Mouse (Mus musculus) gastrocnemius, adult 8-10 months (tissue): ENCODE data around the gene Prmt1. TPM values are rescaled to one million over a fixed set of nuclear protein-coding genes. Genes with fewer than 3 reads are reported as not detected.

Experiments used
- DNase-seq, 2 experiments: peaks; one replicate each; pipeline ENCODE4 v3.0.0; 2022; ENCODE audit warnings: low spot score in 2 of 2
- microRNA-seq: library from miRNA; unstranded; fragments of <30 nt; microRNA quantifications from one replicate; pipeline ENCODE4 v1.2.0, GENCODE M21; 2022
- total RNA-seq, 4 experiments: library from RNA; stranded (reverse); gene quantifications; 2 replicates each; pipeline ENCODE4 v1.2.4; 2022

Gene Prmt1
- total RNA-seq, 4 experiments from 2014 or later = 144 to 162 (median 152) TPM

- DNase-seq = peak; percentile 91 to 92
Observed at GRCm38 (mm10) chr7:44952611-44953306, 33.6 kb downstream of the Prmt1 start.

- DNase-seq = peak; percentile 60 to 69
Observed at GRCm38 (mm10) chr7:44951960-44952359, 34.4 kb downstream of the Prmt1 start.

GRCm38 (mm10) chr7:44949922-44950321 is 36.4 kb downstream of the Prmt1 start:
- DNase-seq = no peak

GRCm38 (mm10) chr7:44942904-44943303 is 43.5 kb downstream of the Prmt1 start, which contains the start of gene Tsks:
Gene Tsks, plus strand, starts transcription at chr7:44943204.
- DNase-seq = no peak

- DNase-seq = no peak
Observed at GRCm38 (mm10) chr7:44938680-44939079, 47.7 kb downstream of the Prmt1 start.

GRCm38 (mm10) chr7:44929204-44930151 is 56.9 kb downstream of the Prmt1 start, which contains the start of gene Ap2a1:
Gene Ap2a1, minus strand, starts transcription at chr7:44929496.
- DNase-seq = peak; percentile 100

GRCm38 (mm10) chr7:44928570-44928969 is 57.8 kb downstream of the Prmt1 start:
- DNase-seq = no peak

Small RNAs within 50 kb of the gene (microRNA-seq; reads per million reads assigned to microRNA genes)
- not detected for gene Mir7054

Other genes starting within 250 kb of the Prmt1 start
- 10 to 100 TPM; 19.9 to 23.5 (median 21.6) TPM for gene Vrk3, start 238.2 kb downstream of the Prmt1 start, total RNA-seq
- under 1 TPM in 1 of 4 experiments, not detected in 3; 0.13 TPM for gene Zfp473, start 235.5 kb downstream of the Prmt1 start, total RNA-seq
- gene Nup62, start 170.5 kb downstream of the Prmt1 start, total RNA-seq = 10 to 100 TPM; 18.8 to 25.8 (median 22.7) TPM
- gene Il4i1, start 170.2 kb downstream of the Prmt1 start, total RNA-seq = 1 to 10 TPM; 1.8 to 4.4 (median 2.6) TPM
- gene Atf5, start 169.9 kb downstream of the Prmt1 start, total RNA-seq = 10 to 100 TPM; 71.2 to 97.1 (median 77.4) TPM
- gene Akt1s1, start 137.6 kb downstream of the Prmt1 start, total RNA-seq = 100 to 1,000 TPM; 139 to 158 (median 141) TPM
- gene Tbc1d17, start 137.5 kb downstream of the Prmt1 start, total RNA-seq = 10 to 100 TPM; 58.9 to 71.3 (median 63.3) TPM
- gene Pnkp, start 129.4 kb downstream of the Prmt1 start, total RNA-seq = 10 to 100 TPM; 21.2 to 23.9 (median 22.4) TPM
- 100 to 1,000 TPM; 146 to 178 (median 160) TPM for gene Ptov1, start 116.8 kb downstream of the Prmt1 start, total RNA-seq
- 10 to 100 TPM; 64.0 to 79.1 (median 71.0) TPM for gene Med25, start 93.9 kb downstream of the Prmt1 start, total RNA-seq
- gene Fuz, start 90.5 kb downstream of the Prmt1 start, total RNA-seq = 10 to 100 TPM; 17.4 to 27.1 (median 18.7) TPM
- 10 to 100 TPM; 63.5 to 67.9 (median 65.5) TPM for gene Ap2a1, start 57.1 kb downstream of the Prmt1 start, total RNA-seq
- not detected for gene Tsks, start 43.4 kb downstream of the Prmt1 start, total RNA-seq
- 1 to 10 TPM in 1 of 4 experiments, under 1 TPM in 3; 0.61 to 1.3 (median 0.71) TPM for gene Cpt1c, start 11.7 kb downstream of the Prmt1 start, total RNA-seq
- gene Irf3, start 11.1 kb upstream of the Prmt1 start, total RNA-seq = 10 to 100 TPM; 13.5 to 22.2 (median 17.9) TPM
- 10 to 100 TPM in 1 of 4 experiments, 1 to 10 TPM in 3; 8.2 to 13.0 (median 9.4) TPM for gene Bcl2l12, start 12.1 kb upstream of the Prmt1 start, total RNA-seq
- gene Scaf1, start 29.8 kb upstream of the Prmt1 start, total RNA-seq = 10 to 100 TPM; 43.2 to 50.7 (median 48.4) TPM
- 10 to 100 TPM; 20.1 to 25.7 (median 21.3) TPM for gene Rras, start 31.4 kb upstream of the Prmt1 start, total RNA-seq
- 10 to 100 TPM; 15.3 to 17.5 (median 15.9) TPM for gene Prr12, start 66.3 kb upstream of the Prmt1 start, total RNA-seq
- gene Nosip, start 75.9 kb upstream of the Prmt1 start, total RNA-seq = 10 to 100 TPM; 24.5 to 31.0 (median 28.2) TPM
- gene Prrg2, start 76.1 kb upstream of the Prmt1 start, total RNA-seq = 10 to 100 TPM in 2 of 4 experiments, 1 to 10 TPM in 2; 7.2 to 13.3 (median 10.6) TPM
- gene Rcn3, start 105.7 kb upstream of the Prmt1 start, total RNA-seq = 10 to 100 TPM in 1 of 4 experiments, 1 to 10 TPM in 3; 4.1 to 10.2 (median 7.5) TPM
- 10 to 100 TPM; 23.8 to 37.0 (median 30.0) TPM for gene Fcgrt, start 117.3 kb upstream of the Prmt1 start, total RNA-seq
- gene Rps11, start 137.9 kb upstream of the Prmt1 start, total RNA-seq = 100 to 1,000 TPM; 471 to 554 (median 519) TPM
- gene Rpl13a, start 142.2 kb upstream of the Prmt1 start, total RNA-seq = 100 to 1,000 TPM; 647 to 843 (median 690) TPM
- not detected for gene Gm45713, start 149.7 kb upstream of the Prmt1 start, total RNA-seq
- gene Flt3l, start 149.9 kb upstream of the Prmt1 start, total RNA-seq = 1 to 10 TPM in 3 of 4 experiments, under 1 TPM in 1; 0.94 to 2.7 (median 2.3) TPM
- gene Pih1d1, start 167.7 kb upstream of the Prmt1 start, total RNA-seq = 10 to 100 TPM; 34.6 to 42.1 (median 38.3) TPM
- gene Aldh16a1, start 168.0 kb upstream of the Prmt1 start, total RNA-seq = 10 to 100 TPM; 10.4 to 16.9 (median 13.7) TPM
- gene Slc17a7, start 177.4 kb upstream of the Prmt1 start, total RNA-seq = under 1 TPM; 0.21 to 0.39 (median 0.31) TPM
- gene Gfy, start 193.0 kb upstream of the Prmt1 start, total RNA-seq = not detected
- gene Pth2, start 194.4 kb upstream of the Prmt1 start, total RNA-seq = not detected
- gene Ccdc155, start 218.3 kb upstream of the Prmt1 start, total RNA-seq = under 1 TPM in 1 of 4 experiments, not detected in 3; 0.25 TPM
- not detected for gene Dkkl1, start 225.6 kb upstream of the Prmt1 start, total RNA-seq
- gene Tead2, start 229.2 kb upstream of the Prmt1 start, total RNA-seq = 1 to 10 TPM in 3 of 4 experiments, under 1 TPM in 1; 0.77 to 3.1 (median 1.7) TPM